ENCODE assay signal across 24 mouse cellular contexts in the genomic region with DNA sequence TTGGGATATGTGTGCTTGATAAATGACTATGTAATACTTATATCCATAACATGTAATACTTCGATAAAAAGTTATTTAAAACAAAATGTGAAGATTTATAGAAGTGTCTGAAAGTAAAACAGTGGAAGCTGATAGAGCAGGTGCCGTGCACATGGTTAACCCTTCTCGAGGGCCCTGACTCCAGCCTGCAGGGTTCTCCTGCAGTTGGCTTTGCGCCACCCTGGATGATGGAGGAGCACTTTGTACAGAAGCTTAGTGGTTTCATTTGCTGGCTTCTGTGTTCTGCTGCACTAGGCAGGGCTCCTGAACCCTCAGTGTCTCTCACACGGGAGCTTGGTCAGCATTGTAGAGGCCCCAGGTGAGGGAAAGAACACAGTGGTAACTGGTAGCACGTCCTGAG. TPM values are rescaled to one million over a fixed set of nuclear protein-coding genes. Genes with fewer than 3 reads are reported as not detected.
DNase-seq lines count a peak whose midpoint lies in the region; ATAC-seq and TF ChIP-seq lines count a peak whose summit lies in the region.
"Had no signal": no experiment of that assay in that cellular context is flagged by ENCODE, and none has a peak within 500 bp of the region (broad histone marks: within the 10 kb centered on the region; RNA-seq: fewer than 3 reads in every experiment).

No protein-coding gene starts in this region.

- no peak overlapping the region for H3K9ac ChIP-seq in forebrain, embryonic 13.5 days
- no peak overlapping the region for H3K9ac ChIP-seq in forebrain, embryonic 16.5 days (replicated peaks; ENCODE audit: low read depth, low read length)
- no peak overlapping the region for H3K9ac ChIP-seq in hindbrain, embryonic 16.5 days (ENCODE audit: low read depth, low read length)
- H3K9ac ChIP-seq: limb, embryonic 13.5 days; lung, embryonic 15.5 days; midbrain, embryonic 15.5 days; neural tube, embryonic 12.5 days had no signal

- 79% methylated on average over 6 of the region's 6 CpGs for WGBS in forebrain, embryonic 13.5 days
- 71% methylated on average over 6 of the region's 6 CpGs for WGBS in forebrain, embryonic 16.5 days
- WGBS in hindbrain, embryonic 16.5 days, result 72% methylated on average over 6 of the region's 6 CpGs

- peaks cover 26% of the 10 kb centered on the region for H3K4me1 ChIP-seq in forebrain, embryonic 13.5 days
- H3K4me1 ChIP-seq in forebrain, embryonic 16.5 days (replicated peaks; ENCODE audit: control insufficient read depth, insufficient read depth, low read length), result peaks cover 18% of the 10 kb centered on the region
- H3K4me1 ChIP-seq in hindbrain, embryonic 16.5 days (ENCODE audit: control insufficient read depth, insufficient read depth, low read depth, low read length), result no peaks in the 10 kb centered on the region; the same call in none of the 2 replicates
- H3K4me1 ChIP-seq: lung, embryonic 15.5 days had no signal

- H3K27me3 ChIP-seq in forebrain, embryonic 13.5 days, result no peaks in the 10 kb centered on the region
- H3K27me3 ChIP-seq in forebrain, embryonic 16.5 days (replicated peaks; ENCODE audit: control insufficient read depth, insufficient read depth, low read length), result no peaks in the 10 kb centered on the region
- no peaks in the 10 kb centered on the region for H3K27me3 ChIP-seq in hindbrain, embryonic 16.5 days (replicated peaks; ENCODE audit: control insufficient read depth, insufficient read depth, low read length)
- H3K27me3 ChIP-seq: limb, embryonic 13.5 days; lung, embryonic 15.5 days; midbrain, embryonic 15.5 days; neural tube, embryonic 12.5 days had no signal

- no peak overlapping the region for H3K4me3 ChIP-seq in forebrain, embryonic 13.5 days
- H3K4me3 ChIP-seq in forebrain, embryonic 16.5 days (replicated peaks; ENCODE audit: low read length), result no peak overlapping the region
- no peak overlapping the region for H3K4me3 ChIP-seq in layer of hippocampus, adult 2 months
- H3K4me3 ChIP-seq in hindbrain, embryonic 16.5 days (ENCODE audit: low read length), result no peak overlapping the region
- H3K4me3 ChIP-seq: limb, embryonic 13.5 days; lung, embryonic 15.5 days; midbrain, embryonic 10.5 days; midbrain, embryonic 15.5 days; neural tube, embryonic 12.5 days had no signal

- H3K36me3 ChIP-seq in forebrain, embryonic 13.5 days (ENCODE audit: poor library complexity, severe bottlenecking), result no peaks in the 10 kb centered on the region
- no peaks in the 10 kb centered on the region for H3K36me3 ChIP-seq in forebrain, embryonic 16.5 days (ENCODE audit: control insufficient read depth, insufficient read depth)
- no peaks in the 10 kb centered on the region for H3K36me3 ChIP-seq in hindbrain, embryonic 16.5 days (ENCODE audit: control insufficient read depth, insufficient read depth, low read length)
- H3K36me3 ChIP-seq: limb, embryonic 13.5 days; lung, embryonic 15.5 days; midbrain, embryonic 10.5 days; midbrain, embryonic 15.5 days; neural tube, embryonic 12.5 days had no signal

- peak in 1 of 2 experiments; percentile 1 for DNase-seq in layer of hippocampus, adult 2 months (ENCODE audit: low spot score in 2 of 2)
- no peak for DNase-seq in layer of hippocampus, adult 9-11 months
- no peak for DNase-seq in gastrocnemius, adult 8-10 months (ENCODE audit: low spot score in 2 of 2)
- DNase-seq: adrenal gland, postnatal 25 days; cerebellum, adult 18-20 months; gastrocnemius, postnatal 36 days; heart, postnatal 14 days; kidney, adult 9 months; kidney, postnatal 10 days; retina, postnatal 1 day; right cerebral cortex, postnatal 14 days; thymus, postnatal 4 days had no signal

- no peaks in the 10 kb centered on the region for H3K9me3 ChIP-seq in forebrain, embryonic 13.5 days (replicated peaks)
- no peaks in the 10 kb centered on the region for H3K9me3 ChIP-seq in forebrain, embryonic 16.5 days (ENCODE audit: control insufficient read depth, low read length)
- H3K9me3 ChIP-seq in hindbrain, embryonic 16.5 days (ENCODE audit: control insufficient read depth, low read length), result no peaks in the 10 kb centered on the region
- H3K9me3 ChIP-seq: limb, embryonic 13.5 days; lung, embryonic 15.5 days; midbrain, embryonic 10.5 days; midbrain, embryonic 15.5 days; neural tube, embryonic 12.5 days had no signal

- H3K27ac ChIP-seq in forebrain, embryonic 13.5 days, result peak overlapping the region; percentile 68
- no peak overlapping the region; the same call in 1 of the 2 replicates for H3K27ac ChIP-seq in forebrain, embryonic 16.5 days (ENCODE audit: low read length)
- H3K27ac ChIP-seq in layer of hippocampus, adult 2 months, result peak overlapping the region; percentile 39; the same call in 1 of the 2 replicates
- peak overlapping the region; percentile 49; the same call in 1 of the 2 replicates for H3K27ac ChIP-seq in hindbrain, embryonic 16.5 days (ENCODE audit: low read depth, low read length)
- H3K27ac ChIP-seq: limb, embryonic 13.5 days; lung, embryonic 15.5 days; midbrain, embryonic 10.5 days; midbrain, embryonic 15.5 days; neural tube, embryonic 12.5 days had no signal

- H3K4me2 ChIP-seq in forebrain, embryonic 13.5 days, result no peak overlapping the region
- H3K4me2 ChIP-seq in forebrain, embryonic 16.5 days (ENCODE audit: low read length), result no peak overlapping the region
- no peak overlapping the region for H3K4me2 ChIP-seq in hindbrain, embryonic 16.5 days (ENCODE audit: low read length)
- H3K4me2 ChIP-seq: limb, embryonic 13.5 days; liver, embryonic 11.5 days; lung, embryonic 15.5 days; midbrain, embryonic 15.5 days; neural tube, embryonic 12.5 days had no signal

- no peak for ATAC-seq in forebrain, embryonic 13.5 days
- no peak for ATAC-seq in forebrain, embryonic 16.5 days
- ATAC-seq in hindbrain, embryonic 16.5 days, result no peak
- ATAC-seq in granulocyte monocyte progenitor cell, adult 5-6 weeks (replicated peaks; ENCODE audit: poor library complexity, severe bottlenecking), result no peak
- ATAC-seq: CD4-positive, CD25-positive, alpha-beta regulatory T cell, adult 4 months; intestine, embryonic 16.5 days; midbrain, embryonic 15.5 days had no signal

- no peak for TF ChIP-seq CTCF in layer of hippocampus, adult 2 months (conservative IDR thresholded peaks at IDR 0.05)

RNA-seq across cellular contexts. Expression of a gene that starts 4.3 kb away (rescaled TPM):
- 2.2 and 3.4 TPM in 2 replicates for polyA plus RNA-seq in forebrain, embryonic 13.5 days (2015; fragmentation: Nextera tagmentation; extraction: Ambion mirVana)
- polyA plus RNA-seq in forebrain, embryonic 16.5 days (2015; fragmentation: Nextera tagmentation; extraction: Ambion mirVana), result 3.3 and 4.2 TPM in 2 replicates
- 10 to 100 TPM; 82.3 to 86.7 TPM for total RNA-seq in layer of hippocampus, adult 2 months (2021)
- polyA plus RNA-seq in hindbrain, embryonic 16.5 days (2015; fragmentation: Nextera tagmentation; extraction: Ambion mirVana), result 2.5 and 6.8 TPM in 2 replicates
- total RNA-seq in granulocyte monocyte progenitor cell, adult 5-6 weeks (2014; fragmentation: Nextera tagmentation), result 17.2 and 27.7 TPM in 2 replicates
- 26.3 and 38.6 TPM in 2 replicates for total RNA-seq in granulocyte monocyte progenitor cell, adult 5-6 weeks (2017)
- 100 to 1,000 TPM in 3 of 4 experiments, 10 to 100 TPM in 1; 78.9 to 137 (median 104) TPM for total RNA-seq in gastrocnemius, adult 8-10 months (2022)
